Mouse (Mus musculus): ENCODE results near the gene Lcorl. TPM values are rescaled to one million over a fixed set of nuclear protein-coding genes. Genes with fewer than 3 reads are reported as not detected.

The Lcorl gene
- polyA plus RNA-seq, 1 experiment from 2014 or later, result 15.4 TPM

GRCm38 (mm10) chr5:45686223-45686622, 171.2 kb downstream of the Lcorl start:
- Histone ChIP-seq H3K27me3 (replicated peaks; ENCODE audit: control insufficient read depth, insufficient read depth, low read length) (no peaks in the 10 kb centered on the region), H3K4me1 (replicated peaks; ENCODE audit: control insufficient read depth, insufficient read depth, low read length) (no peaks in the 10 kb centered on the region), H3K4me3 (ENCODE audit: low read depth, low read length) (no peak overlapping the region), H3K9me3 (ENCODE audit: control insufficient read depth, low read length) (no peaks in the 10 kb centered on the region), H3K9ac (ENCODE audit: low read depth, low read length) (no peak overlapping the region), H3K4me2 (no peak overlapping the region), H3K36me3 (ENCODE audit: control insufficient read depth, insufficient read depth, low read length) (peaks cover 11% of the 10 kb centered on the region; the same call in 1 of the 2 replicates), H3K27ac (ENCODE audit: low read depth, low read length) (no peak overlapping the region)
- 92% methylated on average over 3 of the region's 3 CpGs for WGBS
- ATAC-seq (replicated peaks; ENCODE audit: low FRiP score) (no peak), DNase-seq (ENCODE audit: low spot score) (no peak)

- no peak overlapping the region for H3K4me2 ChIP-seq
- H3K4me1 ChIP-seq (replicated peaks; ENCODE audit: control insufficient read depth, insufficient read depth, low read length), result no peaks in the 10 kb centered on the region
- H3K9me3 ChIP-seq (ENCODE audit: control insufficient read depth, low read length), result no peaks in the 10 kb centered on the region
- 88% methylated on average over 2 of the region's 2 CpGs for WGBS
- DNase-seq (ENCODE audit: low spot score) (no peak), ATAC-seq (replicated peaks; ENCODE audit: low FRiP score) (no peak)
- peaks cover 14% of the 10 kb centered on the region; the same call in 1 of the 2 replicates for H3K36me3 ChIP-seq (ENCODE audit: control insufficient read depth, insufficient read depth, low read length)
- no peaks in the 10 kb centered on the region for H3K27me3 ChIP-seq (replicated peaks; ENCODE audit: control insufficient read depth, insufficient read depth, low read length)
- no peak overlapping the region for H3K27ac ChIP-seq (ENCODE audit: low read depth, low read length)
- no peak overlapping the region for H3K4me3 ChIP-seq (ENCODE audit: low read depth, low read length)
- no peak overlapping the region for H3K9ac ChIP-seq (ENCODE audit: low read depth, low read length)
Observed at GRCm38 (mm10) chr5:45685243-45685642, 172.2 kb downstream of the Lcorl start.

DNA sequence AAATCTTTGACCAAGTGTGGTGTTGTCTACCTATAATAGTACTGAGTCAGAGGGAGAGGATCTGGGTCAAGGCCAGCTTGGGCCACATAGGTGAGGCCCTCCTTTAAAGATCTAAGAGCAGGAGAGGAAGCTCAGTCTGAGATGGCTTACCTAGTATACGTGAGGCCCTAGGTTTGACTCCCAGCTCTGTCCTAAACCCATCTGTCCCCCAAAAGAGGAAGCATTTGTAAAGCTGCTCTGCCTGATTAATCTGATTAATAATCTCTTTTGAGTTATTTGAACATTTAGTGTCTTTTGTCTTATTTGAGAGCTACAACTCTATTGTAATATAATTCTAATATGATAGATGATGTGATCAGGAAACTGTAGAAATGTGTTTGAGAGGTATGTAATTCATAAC, 174.0 kb downstream of the Lcorl start:
- 80% methylated on average over 1 of the region's 1 CpGs for WGBS

DNA sequence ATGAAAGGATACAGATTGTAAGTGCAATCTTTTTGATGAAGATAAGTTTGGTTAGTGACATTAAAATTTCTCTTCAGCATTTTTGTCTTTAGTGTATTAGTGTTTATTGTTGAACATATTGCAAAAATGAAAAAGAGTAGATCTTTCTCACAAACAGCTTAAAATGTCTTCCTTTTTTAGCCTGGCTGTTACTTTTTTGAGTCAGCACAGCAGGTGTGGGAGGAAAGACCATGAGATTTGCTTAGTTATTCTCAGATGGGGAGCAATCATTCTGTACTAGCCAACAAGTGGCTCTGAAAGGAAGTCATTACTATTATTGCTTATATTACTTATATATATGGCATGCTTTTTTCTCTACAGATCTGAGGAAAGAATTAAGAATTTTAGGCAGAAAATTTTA, 177.5 kb downstream of the Lcorl start:
- Histone ChIP-seq H3K4me2 (no peak overlapping the region), H3K9me3 (ENCODE audit: control insufficient read depth, low read length) (no peaks in the 10 kb centered on the region), H3K36me3 (ENCODE audit: control insufficient read depth, insufficient read depth, low read length) (peaks cover 14% of the 10 kb centered on the region; the same call in 1 of the 2 replicates), H3K4me3 (ENCODE audit: low read depth, low read length) (no peak overlapping the region), H3K27ac (ENCODE audit: low read depth, low read length) (no peak overlapping the region), H3K4me1 (replicated peaks; ENCODE audit: control insufficient read depth, insufficient read depth, low read length) (no peaks in the 10 kb centered on the region), H3K27me3 (replicated peaks; ENCODE audit: control insufficient read depth, insufficient read depth, low read length) (no peaks in the 10 kb centered on the region), H3K9ac (ENCODE audit: low read depth, low read length) (no peak overlapping the region)
- DNase-seq (ENCODE audit: low spot score) (no peak), ATAC-seq (replicated peaks; ENCODE audit: low FRiP score) (no peak)

More for the DNA sequence above, 174.0 kb downstream of the Lcorl start:
- Histone ChIP-seq H3K4me1 (replicated peaks; ENCODE audit: control insufficient read depth, insufficient read depth, low read length) (no peaks in the 10 kb centered on the region), H3K9me3 (ENCODE audit: control insufficient read depth, low read length) (no peaks in the 10 kb centered on the region), H3K27ac (ENCODE audit: low read depth, low read length) (no peak overlapping the region), H3K36me3 (ENCODE audit: control insufficient read depth, insufficient read depth, low read length) (peaks cover 10% of the 10 kb centered on the region; the same call in 1 of the 2 replicates), H3K9ac (ENCODE audit: low read depth, low read length) (no peak overlapping the region), H3K4me3 (ENCODE audit: low read depth, low read length) (no peak overlapping the region), H3K4me2 (no peak overlapping the region), H3K27me3 (replicated peaks; ENCODE audit: control insufficient read depth, insufficient read depth, low read length) (no peaks in the 10 kb centered on the region)
- no peak for ATAC-seq (replicated peaks; ENCODE audit: low FRiP score)
- no peak for DNase-seq (ENCODE audit: low spot score)

- ATAC-seq (replicated peaks; ENCODE audit: low FRiP score) (no peak), DNase-seq (ENCODE audit: low spot score) (no peak)
- Histone ChIP-seq H3K27ac (ENCODE audit: low read depth, low read length) (no peak overlapping the region), H3K4me3 (ENCODE audit: low read depth, low read length) (no peak overlapping the region), H3K36me3 (ENCODE audit: control insufficient read depth, insufficient read depth, low read length) (peaks cover 11% of the 10 kb centered on the region; the same call in 1 of the 2 replicates), H3K9me3 (ENCODE audit: control insufficient read depth, low read length) (no peaks in the 10 kb centered on the region), H3K4me2 (no peak overlapping the region), H3K4me1 (replicated peaks; ENCODE audit: control insufficient read depth, insufficient read depth, low read length) (no peaks in the 10 kb centered on the region), H3K27me3 (replicated peaks; ENCODE audit: control insufficient read depth, insufficient read depth, low read length) (no peaks in the 10 kb centered on the region), H3K9ac (ENCODE audit: low read depth, low read length) (no peak overlapping the region)
- WGBS, result 67% methylated on average over 4 of the region's 4 CpGs
Observed at GRCm38 (mm10) chr5:45677639-45678038, 179.8 kb downstream of the Lcorl start.

- 96% methylated on average over 1 of the region's 1 CpGs for WGBS
- no peak for ATAC-seq (replicated peaks; ENCODE audit: low FRiP score)
- H3K4me2 ChIP-seq, result no peak overlapping the region
- no peak overlapping the region for H3K27ac ChIP-seq (ENCODE audit: low read depth, low read length)
- peaks cover 10% of the 10 kb centered on the region; the same call in 1 of the 2 replicates for H3K36me3 ChIP-seq (ENCODE audit: control insufficient read depth, insufficient read depth, low read length)
- H3K27me3 ChIP-seq (replicated peaks; ENCODE audit: control insufficient read depth, insufficient read depth, low read length), result no peaks in the 10 kb centered on the region
- H3K4me3 ChIP-seq (ENCODE audit: low read depth, low read length), result no peak overlapping the region
- H3K4me1 ChIP-seq (replicated peaks; ENCODE audit: control insufficient read depth, insufficient read depth, low read length), result 0 out of 2 replicates have a peak, but pooled peaks cover 2% of the 10 kb centered on the region
- no peak overlapping the region for H3K9ac ChIP-seq (ENCODE audit: low read depth, low read length)
- no peak for DNase-seq (ENCODE audit: low spot score)
- H3K9me3 ChIP-seq (ENCODE audit: control insufficient read depth, low read length), result no peaks in the 10 kb centered on the region
Observed at GRCm38 (mm10) chr5:45675032-45675431, 182.4 kb downstream of the Lcorl start.

- Histone ChIP-seq H3K9me3 (ENCODE audit: control insufficient read depth, low read length) (no peaks in the 10 kb centered on the region), H3K4me1 (replicated peaks; ENCODE audit: control insufficient read depth, insufficient read depth, low read length) (0 out of 2 replicates have a peak, but pooled peaks cover 2% of the 10 kb centered on the region), H3K36me3 (ENCODE audit: control insufficient read depth, insufficient read depth, low read length) (peaks cover 8% of the 10 kb centered on the region; the same call in 1 of the 2 replicates), H3K4me2 (peak overlapping the region; percentile 72), H3K27ac (ENCODE audit: low read depth, low read length) (no peak overlapping the region), H3K9ac (ENCODE audit: low read depth, low read length) (peak overlapping the region; percentile 50; the same call in 1 of the 2 replicates), H3K27me3 (replicated peaks; ENCODE audit: control insufficient read depth, insufficient read depth, low read length) (no peaks in the 10 kb centered on the region), H3K4me3 (ENCODE audit: low read depth, low read length) (peak overlapping the region; percentile 91)
- 59% methylated on average over 5 of the region's 5 CpGs for WGBS
- DNase-seq (ENCODE audit: low spot score) (no peak), ATAC-seq (replicated peaks; ENCODE audit: low FRiP score) (no peak)
Observed at GRCm38 (mm10) chr5:45670894-45671494, 186.4 kb downstream of the Lcorl start.

GRCm38 (mm10) chr5:45670280-45670670, 187.1 kb downstream of the Lcorl start:
- peak; percentile 9; the same call in 1 of the 2 replicates for ATAC-seq (replicated peaks; ENCODE audit: low FRiP score)
- Histone ChIP-seq H3K27ac (ENCODE audit: low read depth, low read length) (peak overlapping the region; percentile 93), H3K4me1 (replicated peaks; ENCODE audit: control insufficient read depth, insufficient read depth, low read length) (0 out of 2 replicates have a peak, but pooled peaks cover 2% of the 10 kb centered on the region), H3K4me2 (peak overlapping the region; percentile 72), H3K27me3 (replicated peaks; ENCODE audit: control insufficient read depth, insufficient read depth, low read length) (no peaks in the 10 kb centered on the region), H3K36me3 (ENCODE audit: control insufficient read depth, insufficient read depth, low read length) (peaks cover 4% of the 10 kb centered on the region; the same call in 1 of the 2 replicates), H3K9me3 (ENCODE audit: control insufficient read depth, low read length) (no peaks in the 10 kb centered on the region), H3K4me3 (ENCODE audit: low read depth, low read length) (peak overlapping the region; percentile 91), H3K9ac (ENCODE audit: low read depth, low read length) (peak overlapping the region; percentile 96)
- DNase-seq (ENCODE audit: low spot score), result no peak
- under 1% methylated on average over 13 of the region's 13 CpGs for WGBS
